Mouse (Mus musculus): ENCODE data around the gene Serpinb9b.

DNA sequence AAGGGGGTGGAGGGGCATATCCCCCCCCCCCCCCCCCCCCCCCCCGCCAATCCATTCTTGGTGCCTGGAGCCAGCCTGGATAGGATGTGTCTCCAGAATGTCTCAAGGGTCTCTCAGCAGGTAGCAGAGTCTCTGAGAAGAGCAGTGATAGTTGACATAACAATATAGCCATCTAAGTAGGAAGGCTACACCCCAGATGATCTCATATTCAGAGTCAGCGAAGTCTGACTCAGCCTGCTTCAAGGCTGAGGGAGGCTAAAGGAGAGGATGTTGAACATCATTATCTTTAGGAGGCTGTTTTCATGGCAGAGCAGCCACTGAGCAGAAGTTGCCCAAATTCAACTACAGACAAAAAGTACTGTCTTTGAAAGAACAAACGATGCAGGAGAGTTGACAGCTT lies 3.1 kb downstream of the Serpinb9b start:
- no peak for TF ChIP-seq TAL1 (IDR thresholded peaks at IDR 0.05; ENCODE audit: low read length)
- no peak for TF ChIP-seq GATA1 (IDR thresholded peaks at IDR 0.05; ENCODE audit: low read length)

Measured in erythroblast, embryonic 14.5 days (primary cell).